Mouse (Mus musculus) midbrain, embryonic 11.5 days (tissue): ENCODE measurements at regions not wholly inside any gene's neighbourhood (a gene's known extent, or its start where the extent isn't known, plus 50 kb on each side); places are given as distances from the start of the nearest gene placed in this dataset.
A peak's percentile ranks its signal among the peaks of the same experiment; 100 is the strongest.

Experiments used
- ATAC-seq: fragments of 200-750 bp; cut with Nextera tagmentation; 2 replicates; pipeline ENCODE4 v1.8.0; 2017; ENCODE audit warnings: moderate TSS enrichment, moderate library complexity; ENCODE audit not compliant: low FRiP score
- DNase-seq: peaks from one replicate; pipeline ENCODE4 v3.0.0; 2015; ENCODE audit warnings: low spot score; ENCODE audit errors: missing footprints
- H3K27ac ChIP-seq: fragments of 300-500 bp; sonication (generic); 2 replicates; pipeline ENCODE4 v1.5.1; 2014; ENCODE audit warnings: low read depth, low read length
- H3K27me3 ChIP-seq: fragments of 300-500 bp; sonication (generic); 2 replicates; pipeline ENCODE4 v1.6.1; 2014; ENCODE audit warnings: mild to moderate bottlenecking, low read length, moderate library complexity, mixed read lengths; ENCODE audit not compliant: control insufficient read depth, insufficient read depth
- H3K36me3 ChIP-seq: fragments of 300-500 bp; sonication (generic); 2 replicates; pipeline ENCODE4 v1.6.1; 2014; ENCODE audit warnings: mild to moderate bottlenecking, low read length, moderate library complexity, mixed read lengths; ENCODE audit not compliant: control insufficient read depth, insufficient read depth
- H3K4me1 ChIP-seq: fragments of 300-500 bp; sonication (generic); 2 replicates; pipeline ENCODE4 v1.6.1; 2014; ENCODE audit warnings: low read length; ENCODE audit not compliant: control insufficient read depth, insufficient read depth
- H3K4me2 ChIP-seq: fragments of 300-500 bp; sonication (generic); 2 replicates; pipeline ENCODE4 v1.6.1; 2014; ENCODE audit warnings: mild to moderate bottlenecking, moderate library complexity
- H3K4me3 ChIP-seq: fragments of 300-500 bp; sonication (generic); 2 replicates; pipeline ENCODE4 v1.5.1; 2014; ENCODE audit warnings: low read depth, low read length
- H3K9ac ChIP-seq: fragments of 300-500 bp; sonication (generic); 2 replicates; pipeline ENCODE4 v1.6.1; 2014; ENCODE audit warnings: low read length
- H3K9me3 ChIP-seq: fragments of 300-500 bp; sonication (generic); 2 replicates; pipeline ENCODE4 v1.6.1; 2016; ENCODE audit warnings: low read length; ENCODE audit not compliant: control insufficient read depth
- WGBS: fragments of 180-500 bp; shearing (Covaris S2); extraction: QIAGEN DNeasy Blood & Tissue Kit; methylation state at CpG from one replicate; pipeline ENCODE4 v1.1.7; 2014; 5-methylcytosine and 5-hydroxymethylcytosine counted together

DNA sequence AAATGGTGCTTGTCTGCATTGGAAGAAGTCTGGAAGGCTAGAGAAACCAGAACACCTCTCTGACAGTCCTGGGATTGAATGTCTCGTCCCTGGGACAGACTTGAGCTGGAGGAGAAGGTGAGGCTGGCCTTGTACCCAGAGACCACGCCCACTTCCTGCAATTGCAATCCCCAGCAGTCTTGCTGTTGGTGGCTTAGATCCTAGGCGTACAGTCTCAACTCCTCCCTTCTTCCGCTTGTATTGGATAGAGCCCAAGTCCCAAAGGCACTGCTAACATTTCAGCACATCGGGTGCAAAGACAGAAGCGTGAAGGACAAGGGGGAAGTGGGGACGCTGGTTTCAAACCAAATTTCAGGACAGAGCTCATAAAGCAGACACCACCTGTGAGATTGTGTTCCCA, 94.1 kb upstream of the Atxn1 start:
- Histone ChIP-seq H3K4me3 (no peak overlapping the region), H3K4me2 (no peak overlapping the region), H3K9ac (no peak overlapping the region), H3K27me3 (no peaks in the 10 kb centered on the region), H3K36me3 (no peaks in the 10 kb centered on the region), H3K27ac (no peak overlapping the region), H3K9me3 (no peaks in the 10 kb centered on the region), H3K4me1 (no peaks in the 10 kb centered on the region)
- ATAC-seq (no peak), DNase-seq (no peak)
- 68% methylated on average over 7 of the region's 7 CpGs for WGBS

DNA sequence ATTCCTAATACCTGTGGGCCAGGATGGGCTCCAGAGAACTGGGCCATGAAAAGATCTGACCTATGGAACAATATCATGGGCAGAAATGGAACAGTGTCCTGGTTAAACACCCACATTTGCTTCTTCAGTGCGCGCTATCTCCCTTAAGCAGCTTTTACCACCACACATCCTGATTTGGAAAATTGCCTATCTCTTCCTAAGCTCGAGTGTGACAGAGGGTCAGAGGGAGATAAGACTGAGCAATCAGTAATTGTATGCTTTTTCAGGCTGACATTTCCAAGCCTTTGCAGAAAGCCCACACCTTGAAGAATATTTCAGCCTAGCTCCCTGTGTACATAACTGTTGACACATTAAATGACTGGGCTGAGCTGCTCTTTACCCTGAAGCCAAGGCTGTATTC, 93.5 kb upstream of the Atxn1 start:
- no peaks in the 10 kb centered on the region for H3K27me3 ChIP-seq
- no peak overlapping the region for H3K27ac ChIP-seq
- no peak for DNase-seq
- H3K4me3 ChIP-seq: no peak overlapping the region
- H3K4me1 ChIP-seq: no peaks in the 10 kb centered on the region
- H3K9ac ChIP-seq: no peak overlapping the region
- no peak for ATAC-seq
- H3K4me2 ChIP-seq: no peak overlapping the region
- WGBS: 86% methylated on average over 3 of the region's 3 CpGs
- no peaks in the 10 kb centered on the region for H3K36me3 ChIP-seq
- H3K9me3 ChIP-seq: no peaks in the 10 kb centered on the region

DNA sequence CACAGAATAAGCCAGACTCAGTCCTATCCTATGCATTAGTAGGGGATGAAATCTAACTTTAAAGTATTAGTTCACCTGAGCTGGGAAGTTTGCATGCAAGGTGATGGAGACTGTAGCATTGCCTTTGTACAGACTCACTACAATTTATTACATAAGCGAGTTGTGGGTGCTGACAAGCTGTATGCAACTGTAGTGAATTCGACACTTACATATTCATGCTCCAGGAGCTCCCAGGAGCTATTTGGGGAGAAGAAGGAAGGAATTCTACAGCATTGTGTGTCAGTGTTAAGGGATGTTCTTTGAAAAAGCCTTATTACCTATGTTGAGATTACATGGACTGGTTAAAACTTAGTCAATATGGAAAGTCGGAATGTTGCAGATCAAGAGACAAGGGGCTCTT, 90.6 kb upstream of the Atxn1 start:
- H3K4me1 ChIP-seq: no peaks in the 10 kb centered on the region
- whole genome bisulfite sequencing: 85% methylated on average over 3 of the region's 3 CpGs
- no peaks in the 10 kb centered on the region for H3K36me3 ChIP-seq
- ATAC-seq (no peak), DNase-seq (no peak)
- no peak overlapping the region for H3K4me3 ChIP-seq
- H3K9ac ChIP-seq: no peak overlapping the region
- no peaks in the 10 kb centered on the region for H3K9me3 ChIP-seq
- H3K27ac ChIP-seq: no peak overlapping the region
- H3K4me2 ChIP-seq: no peak overlapping the region
- no peaks in the 10 kb centered on the region for H3K27me3 ChIP-seq

DNA sequence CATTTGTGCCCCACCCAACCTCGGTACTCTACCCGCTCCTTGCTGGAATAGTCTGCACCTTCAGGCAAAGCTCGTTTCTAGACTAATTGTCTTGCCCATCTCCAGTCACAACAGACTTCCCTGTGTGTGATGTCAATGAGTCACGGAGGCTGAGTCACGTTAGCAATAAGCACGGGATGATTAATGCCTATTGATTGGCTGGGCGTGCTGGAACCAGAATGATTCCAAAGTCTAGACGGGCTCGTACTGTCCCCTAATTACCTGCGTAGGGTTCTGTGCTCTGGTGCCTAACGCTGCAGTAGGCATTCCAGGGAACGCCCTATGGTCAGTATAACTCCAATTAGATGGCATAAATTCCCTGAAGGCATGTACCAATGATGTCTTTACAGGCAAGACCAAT, 78.8 kb upstream of the Atxn1 start:
- peaks cover 16% of the 10 kb centered on the region for H3K4me1 ChIP-seq
- H3K9ac ChIP-seq: no peak overlapping the region
- WGBS: 83% methylated on average over 12 of the region's 12 CpGs
- H3K27ac ChIP-seq: no peak overlapping the region
- ATAC-seq (no peak), DNase-seq (no peak)
- H3K4me3 ChIP-seq: no peak overlapping the region
- no peaks in the 10 kb centered on the region for H3K9me3 ChIP-seq
- no peak overlapping the region for H3K4me2 ChIP-seq
- no peaks in the 10 kb centered on the region for H3K36me3 ChIP-seq
- H3K27me3 ChIP-seq: no peaks in the 10 kb centered on the region

DNA sequence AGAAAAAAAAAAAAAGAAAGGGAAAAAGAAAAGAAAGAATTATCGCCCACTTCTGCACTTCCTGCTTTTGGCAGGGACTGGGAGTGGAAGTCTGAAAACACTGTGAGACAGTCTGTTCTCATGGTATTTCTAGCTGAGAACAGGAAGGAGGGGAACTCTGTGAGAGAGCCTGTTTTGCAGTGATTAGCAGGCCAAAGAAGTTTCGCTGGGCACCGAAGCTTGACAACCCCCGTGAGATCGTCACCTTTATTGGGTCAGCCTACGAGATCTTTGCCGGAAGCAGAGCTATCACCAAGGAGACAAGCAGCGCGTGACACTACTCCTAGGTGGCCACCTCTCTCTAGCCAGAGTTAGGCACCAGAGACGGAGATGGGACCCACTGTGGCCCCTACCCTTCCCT, 78.2 kb upstream of the Atxn1 start:
- Histone ChIP-seq H3K9me3 (no peaks in the 10 kb centered on the region), H3K4me3 (no peak overlapping the region), H3K27ac (no peak overlapping the region), H3K27me3 (no peaks in the 10 kb centered on the region), H3K4me2 (no peak overlapping the region), H3K9ac (no peak overlapping the region), H3K36me3 (no peaks in the 10 kb centered on the region), H3K4me1 (peaks cover 21% of the 10 kb centered on the region)
- 60% methylated on average over 10 of the region's 10 CpGs for WGBS
- no peak for ATAC-seq
- DNase-seq: no peak

DNA sequence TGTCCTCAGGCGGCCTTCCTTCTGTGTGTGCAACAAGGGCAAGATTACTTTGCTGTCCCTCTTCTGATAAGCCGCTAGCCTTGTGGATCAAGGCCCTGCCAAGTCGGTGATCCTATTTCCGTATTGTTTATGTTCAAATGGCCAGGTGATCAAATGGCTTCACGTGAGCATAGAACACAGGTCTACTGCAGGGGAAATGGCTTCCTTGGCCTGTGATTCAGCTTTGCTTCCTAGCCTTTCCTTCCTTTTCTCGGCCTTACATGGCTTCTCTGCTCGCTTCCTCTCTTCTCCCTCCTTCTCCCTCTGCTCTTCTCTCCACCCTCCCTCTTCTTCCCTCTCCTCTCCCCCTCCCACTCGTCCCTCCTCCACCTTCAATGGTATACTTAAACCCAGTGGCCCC, 77.4 kb upstream of the Atxn1 start:
- Histone ChIP-seq H3K36me3 (no peaks in the 10 kb centered on the region), H3K4me2 (no peak overlapping the region), H3K9me3 (no peaks in the 10 kb centered on the region), H3K27me3 (no peaks in the 10 kb centered on the region), H3K27ac (no peak overlapping the region), H3K4me3 (no peak overlapping the region), H3K4me1 (peaks cover 21% of the 10 kb centered on the region), H3K9ac (no peak overlapping the region)
- DNase-seq (no peak), ATAC-seq (no peak)
- 85% methylated on average over 8 of the region's 8 CpGs for WGBS

DNA sequence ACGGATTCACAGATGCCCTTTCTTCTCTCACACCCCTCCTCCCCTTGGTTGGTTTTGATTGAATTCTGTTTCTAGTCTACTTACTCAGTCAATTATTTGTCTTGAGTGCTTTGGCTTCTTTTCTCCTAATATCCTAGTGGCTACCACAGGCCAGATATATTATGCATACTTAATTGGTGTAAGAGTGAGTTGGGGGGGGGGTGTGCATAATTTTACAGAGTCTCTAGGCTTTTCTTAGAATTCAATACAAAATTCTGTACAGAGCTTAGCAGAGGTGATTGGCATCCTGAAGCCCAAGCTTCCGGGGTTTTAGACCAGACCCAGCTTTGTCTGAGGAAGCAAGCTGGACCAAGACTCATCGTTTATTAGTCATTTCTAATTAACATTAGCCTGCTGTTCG, 76.7 kb upstream of the Atxn1 start:
- H3K9ac ChIP-seq: no peak overlapping the region
- 85% methylated on average over 4 of the region's 4 CpGs for WGBS
- no peak overlapping the region for H3K4me2 ChIP-seq
- no peak for ATAC-seq
- H3K9me3 ChIP-seq: no peaks in the 10 kb centered on the region
- no peak overlapping the region for H3K4me3 ChIP-seq
- H3K27ac ChIP-seq: no peak overlapping the region
- no peak for DNase-seq
- no peaks in the 10 kb centered on the region for H3K36me3 ChIP-seq
- H3K27me3 ChIP-seq: no peaks in the 10 kb centered on the region
- peaks cover 21% of the 10 kb centered on the region for H3K4me1 ChIP-seq

DNA sequence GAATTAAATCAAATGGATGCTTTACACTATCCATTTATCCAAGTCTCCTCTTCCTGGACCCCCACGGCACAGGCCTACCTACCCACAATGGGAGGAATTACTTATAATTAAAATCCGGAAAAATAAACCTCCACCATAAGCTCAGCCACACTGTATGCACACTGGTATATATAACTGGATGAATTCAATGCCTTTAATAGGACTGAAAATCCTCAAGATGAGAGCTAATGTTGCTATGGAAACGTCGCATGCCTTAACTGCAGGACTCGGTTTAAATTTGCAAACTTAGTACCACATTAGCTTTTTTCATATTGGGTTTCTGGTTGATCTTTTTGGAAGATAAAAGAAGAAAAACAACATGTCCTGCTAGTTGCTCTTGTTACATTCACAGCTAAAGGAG, 75.3 kb upstream of the Atxn1 start:
- no peak overlapping the region for H3K27ac ChIP-seq
- no peak overlapping the region for H3K4me2 ChIP-seq
- WGBS: 78% methylated on average over 5 of the region's 5 CpGs
- H3K9ac ChIP-seq: no peak overlapping the region
- no peaks in the 10 kb centered on the region for H3K9me3 ChIP-seq
- H3K4me3 ChIP-seq: no peak overlapping the region
- ATAC-seq (no peak), DNase-seq (no peak)
- H3K36me3 ChIP-seq: no peaks in the 10 kb centered on the region
- H3K27me3 ChIP-seq: no peaks in the 10 kb centered on the region
- H3K4me1 ChIP-seq: peaks cover 21% of the 10 kb centered on the region

DNA sequence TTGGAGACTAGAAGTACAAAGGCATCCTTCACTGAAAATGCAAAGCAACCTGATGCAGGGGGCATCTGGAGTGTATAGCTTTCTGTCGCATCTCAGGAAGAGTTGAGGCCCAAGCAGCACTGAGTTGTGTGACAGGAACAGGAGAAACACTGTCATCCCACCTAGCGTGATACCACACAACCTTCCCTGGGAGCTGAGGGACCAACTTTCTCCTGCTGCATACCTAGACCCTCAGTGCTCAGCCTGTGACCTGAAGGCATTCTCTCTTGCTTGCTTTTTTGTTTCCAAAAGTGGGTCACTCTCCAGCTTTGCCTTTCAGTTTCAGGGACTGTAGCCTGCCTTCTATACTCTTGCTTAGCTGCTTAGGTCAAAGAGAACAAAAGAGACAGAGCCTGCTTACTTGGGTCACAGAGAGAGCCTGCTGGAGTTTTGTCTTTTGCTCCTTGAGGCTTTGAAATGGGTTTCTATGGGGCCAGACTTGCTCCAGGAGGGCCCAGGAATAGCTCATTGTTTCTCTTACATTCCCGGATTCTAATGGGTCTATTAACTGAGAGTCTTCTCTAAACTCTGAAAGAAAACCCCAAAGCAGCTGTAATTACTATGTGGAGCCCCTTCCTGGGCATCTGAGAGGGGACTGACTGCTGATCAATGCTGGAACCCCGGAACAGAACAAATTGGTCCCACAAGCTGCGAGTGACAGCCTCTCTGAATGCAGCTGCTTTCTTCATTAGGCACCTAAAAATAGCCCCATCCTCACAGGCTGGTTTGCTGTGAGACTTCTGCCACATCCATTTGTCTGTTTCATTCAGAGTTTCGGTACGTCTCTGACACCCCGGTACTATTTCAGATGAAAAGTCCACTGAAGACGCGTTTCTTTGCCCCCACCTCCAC, 73.9 kb upstream of the Atxn1 start:
- Histone ChIP-seq H3K4me1 (peaks cover 21% of the 10 kb centered on the region), H3K9me3 (no peaks in the 10 kb centered on the region), H3K4me2 (no peak overlapping the region; the same call in 1 of the 2 replicates), H3K27me3 (no peaks in the 10 kb centered on the region), H3K36me3 (no peaks in the 10 kb centered on the region), H3K9ac (no peak overlapping the region; the same call in 1 of the 2 replicates), H3K27ac (peak overlapping the region; percentile 22; the same call in 1 of the 2 replicates), H3K4me3 (no peak overlapping the region)
- DNase-seq (peak; percentile 89), ATAC-seq (no peak)
- WGBS: 27% methylated on average over 10 of the region's 10 CpGs
